Mouse (Mus musculus) T-cell, adult 2 months (primary cell): ENCODE measurements around the gene Gm17175.
"Not testable (repeated sequence)": the region's sequence is repeated elsewhere in the genome, so short reads cannot be mapped to it uniquely, and the experiment has no call there.

Experiments used
- DNase-seq: peaks from one replicate; pipeline ENCODE4 v3.0.0; 2022; ENCODE audit warnings: low spot score

Gm17175 gene

GRCm38 (mm10) chr14:51573963-51574362 is at the start of gene Gm17175:
Gene Gm17175, minus strand, starts transcription at chr14:51574063.
- DNase-seq, result not testable (repeated sequence)

- DNase-seq, result no peak
Measured at GRCm38 (mm10) chr14:51611210-51611609, 37.3 kb upstream of the Gm17175 start, which contains the start of gene Gm17078. Gene Gm17078, minus strand, starts transcription at chr14:51611310.

- not testable (repeated sequence) for DNase-seq
Measured at GRCm38 (mm10) chr14:51592039-51592438, 18.2 kb upstream of the Gm17175 start, which contains the start of gene Gm17174. Gene Gm17174, minus strand, starts transcription at chr14:51592139.

GRCm38 (mm10) chr14:51552490-51552889 is 21.4 kb downstream of the Gm17175 start, which contains the start of gene Gm5622:
Gene Gm5622, plus strand, starts transcription at chr14:51552790.
- DNase-seq, result no peak
